Mouse (Mus musculus): ENCODE measurements around the gene Tcf12. TPM values are rescaled to one million over a fixed set of nuclear protein-coding genes. Genes with fewer than 3 reads are reported as not detected.

The Tcf12 gene
- polyA plus RNA-seq, 1 experiment from 2014 or later, result 8.3 TPM

DNA sequence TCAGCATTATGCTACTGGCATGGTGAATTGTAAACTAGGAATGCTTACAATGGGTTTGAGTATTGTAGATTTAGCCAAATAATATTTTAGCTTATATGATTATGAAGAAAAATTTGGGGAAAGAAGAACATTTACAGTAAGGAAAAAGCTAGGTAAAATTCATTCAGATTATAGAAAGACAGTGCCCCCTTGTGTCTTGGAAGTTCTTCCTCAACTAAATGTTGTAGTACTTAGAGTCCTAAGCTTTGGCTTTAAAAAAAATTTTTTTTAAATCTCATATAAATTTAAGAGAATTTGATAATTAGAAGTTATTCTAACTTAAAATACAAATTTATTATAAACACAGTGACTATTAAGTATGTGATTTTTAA, 151.7 kb downstream of the Tcf12 start:
- Histone ChIP-seq H3K4me1 (ENCODE audit: insufficient read depth) (peaks cover 3% of the 10 kb centered on the region; the same call in 1 of the 2 replicates), H3K4me2 (ENCODE audit: low read depth, low read length) (no peak overlapping the region), H3K9me3 (ENCODE audit: low read length) (no peaks in the 10 kb centered on the region), H3K9ac (replicated peaks) (no peak overlapping the region), H3K27ac (ENCODE audit: low read depth) (no peak overlapping the region), H3K4me3 (ENCODE audit: low read depth, low read length) (no peak overlapping the region), H3K27me3 (ENCODE audit: insufficient read depth, low read length) (no peaks in the 10 kb centered on the region), H3K36me3 (replicated peaks; ENCODE audit: insufficient read depth, low read length) (no peaks in the 10 kb centered on the region)
- DNase-seq (no peak), ATAC-seq (no peak)
- TF ChIP-seq CTCF (IDR thresholded peaks at IDR 0.05; ENCODE audit: low read depth) (0 out of 2 replicates have a peak, but pooled peaks have one; percentile 18), EP300 (IDR thresholded peaks at IDR 0.05; ENCODE audit: low read depth) (no peak)

GRCm38 (mm10) chr9:71959259-71960025, 152.2 kb downstream of the Tcf12 start:
- H3K9ac ChIP-seq (replicated peaks), result no peak overlapping the region
- peaks cover 3% of the 10 kb centered on the region; the same call in 1 of the 2 replicates for H3K4me1 ChIP-seq (ENCODE audit: insufficient read depth)
- H3K27me3 ChIP-seq (ENCODE audit: insufficient read depth, low read length), result no peaks in the 10 kb centered on the region
- DNase-seq (no peak), ATAC-seq (no peak)
- 74% methylated on average over 11 of the region's 11 CpGs for WGBS (ENCODE audit: insufficient replicate concordance)
- no peak overlapping the region for H3K4me2 ChIP-seq (ENCODE audit: low read depth, low read length)
- no peaks in the 10 kb centered on the region for H3K36me3 ChIP-seq (replicated peaks; ENCODE audit: insufficient read depth, low read length)
- no peak overlapping the region for H3K4me3 ChIP-seq (ENCODE audit: low read depth, low read length)
- TF ChIP-seq CTCF (IDR thresholded peaks at IDR 0.05; ENCODE audit: low read depth) (no peak), EP300 (IDR thresholded peaks at IDR 0.05; ENCODE audit: low read depth) (no peak)
- no peaks in the 10 kb centered on the region for H3K9me3 ChIP-seq (ENCODE audit: low read length)
- H3K27ac ChIP-seq (ENCODE audit: low read depth), result no peak overlapping the region

DNA sequence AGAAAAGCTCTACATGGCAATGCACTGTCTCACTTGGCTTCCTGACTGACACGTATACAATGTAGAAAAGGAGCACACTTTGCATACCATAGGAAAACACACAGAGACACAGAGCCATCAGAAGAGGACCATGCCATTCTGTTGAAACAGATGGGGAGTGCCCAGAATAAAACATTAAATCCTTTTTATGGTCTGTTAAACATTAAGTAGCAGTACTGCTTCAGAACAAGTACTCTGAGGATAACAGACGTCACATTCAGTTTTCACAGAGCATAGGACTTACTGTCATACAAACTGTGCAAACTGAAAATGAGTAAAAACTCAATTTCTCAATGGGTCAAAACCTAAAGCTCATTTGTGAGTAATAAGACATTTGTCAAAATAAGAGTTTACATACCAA, 158.5 kb downstream of the Tcf12 start:
- Histone ChIP-seq H3K9ac (replicated peaks) (no peak overlapping the region), H3K36me3 (replicated peaks; ENCODE audit: insufficient read depth, low read length) (no peaks in the 10 kb centered on the region), H3K27me3 (ENCODE audit: insufficient read depth, low read length) (no peaks in the 10 kb centered on the region), H3K9me3 (ENCODE audit: low read length) (no peaks in the 10 kb centered on the region), H3K4me3 (ENCODE audit: low read depth, low read length) (no peak overlapping the region), H3K4me2 (ENCODE audit: low read depth, low read length) (no peak overlapping the region), H3K27ac (ENCODE audit: low read depth) (no peak overlapping the region), H3K4me1 (ENCODE audit: insufficient read depth) (peaks cover 8% of the 10 kb centered on the region; the same call in 1 of the 2 replicates)
- no peak for ATAC-seq
- TF ChIP-seq CTCF (IDR thresholded peaks at IDR 0.05; ENCODE audit: low read depth), result no peak
- no peak for TF ChIP-seq EP300 (IDR thresholded peaks at IDR 0.05; ENCODE audit: low read depth)
- WGBS (ENCODE audit: insufficient replicate concordance), result 77% methylated on average over 2 of the region's 2 CpGs
- DNase-seq, result no peak

DNA sequence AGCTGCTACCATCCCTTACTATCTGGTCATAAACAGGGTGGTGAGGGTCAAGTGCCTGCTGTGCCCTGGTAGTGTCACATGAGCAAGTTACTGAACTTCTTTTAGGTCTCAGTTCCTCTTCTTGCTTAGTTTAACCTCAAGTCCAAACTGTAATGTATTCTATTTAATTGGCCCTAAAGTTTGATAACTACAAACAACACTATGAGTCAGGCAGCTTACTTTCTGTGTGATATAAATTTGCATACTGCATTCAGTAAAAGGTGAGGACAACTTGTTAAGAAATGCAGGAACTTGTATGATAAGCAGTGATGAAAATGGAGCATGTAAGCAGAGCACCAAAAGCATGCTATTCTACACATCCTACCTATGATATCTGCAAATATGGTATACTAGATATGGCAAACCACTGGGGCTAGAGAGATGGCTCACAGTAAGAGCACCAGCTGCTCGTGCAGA, 159.0 kb downstream of the Tcf12 start:
- Histone ChIP-seq H3K4me3 (ENCODE audit: low read depth, low read length) (no peak overlapping the region), H3K4me2 (ENCODE audit: low read depth, low read length) (no peak overlapping the region), H3K27ac (ENCODE audit: low read depth) (no peak overlapping the region), H3K9ac (replicated peaks) (no peak overlapping the region), H3K27me3 (ENCODE audit: insufficient read depth, low read length) (no peaks in the 10 kb centered on the region), H3K4me1 (ENCODE audit: insufficient read depth) (peaks cover 8% of the 10 kb centered on the region; the same call in 1 of the 2 replicates), H3K9me3 (ENCODE audit: low read length) (no peaks in the 10 kb centered on the region), H3K36me3 (replicated peaks; ENCODE audit: insufficient read depth, low read length) (no peaks in the 10 kb centered on the region)
- no peak for DNase-seq
- TF ChIP-seq EP300 (IDR thresholded peaks at IDR 0.05; ENCODE audit: low read depth) (no peak), CTCF (IDR thresholded peaks at IDR 0.05; ENCODE audit: low read depth) (no peak)
- ATAC-seq, result no peak
- WGBS (ENCODE audit: insufficient replicate concordance), result 54% methylated on average over 1 of the region's 1 CpGs

GRCm38 (mm10) chr9:71951926-71952325, 159.7 kb downstream of the Tcf12 start:
- peaks cover 8% of the 10 kb centered on the region; the same call in 1 of the 2 replicates for H3K4me1 ChIP-seq (ENCODE audit: insufficient read depth)
- H3K27me3 ChIP-seq (ENCODE audit: insufficient read depth, low read length), result no peaks in the 10 kb centered on the region
- no peak overlapping the region for H3K4me3 ChIP-seq (ENCODE audit: low read depth, low read length)
- DNase-seq (no peak), ATAC-seq (no peak)
- TF ChIP-seq EP300 (IDR thresholded peaks at IDR 0.05; ENCODE audit: low read depth) (no peak), CTCF (IDR thresholded peaks at IDR 0.05; ENCODE audit: low read depth) (no peak)
- H3K9me3 ChIP-seq (ENCODE audit: low read length), result no peaks in the 10 kb centered on the region
- no peak overlapping the region for H3K9ac ChIP-seq (replicated peaks)
- no peak overlapping the region for H3K4me2 ChIP-seq (ENCODE audit: low read depth, low read length)
- no peaks in the 10 kb centered on the region for H3K36me3 ChIP-seq (replicated peaks; ENCODE audit: insufficient read depth, low read length)
- 77% methylated on average over 2 of the region's 2 CpGs for WGBS (ENCODE audit: insufficient replicate concordance)
- H3K27ac ChIP-seq (ENCODE audit: low read depth), result no peak overlapping the region

GRCm38 (mm10) chr9:71951341-71951740, 160.3 kb downstream of the Tcf12 start:
- TF ChIP-seq EP300 (IDR thresholded peaks at IDR 0.05; ENCODE audit: low read depth) (no peak), CTCF (IDR thresholded peaks at IDR 0.05; ENCODE audit: low read depth) (no peak)
- Histone ChIP-seq H3K4me3 (ENCODE audit: low read depth, low read length) (no peak overlapping the region), H3K4me2 (ENCODE audit: low read depth, low read length) (no peak overlapping the region), H3K4me1 (ENCODE audit: insufficient read depth) (peaks cover 8% of the 10 kb centered on the region; the same call in 1 of the 2 replicates), H3K27ac (ENCODE audit: low read depth) (no peak overlapping the region), H3K9me3 (ENCODE audit: low read length) (no peaks in the 10 kb centered on the region), H3K9ac (replicated peaks) (no peak overlapping the region), H3K27me3 (ENCODE audit: insufficient read depth, low read length) (no peaks in the 10 kb centered on the region), H3K36me3 (replicated peaks; ENCODE audit: insufficient read depth, low read length) (no peaks in the 10 kb centered on the region)
- 41% methylated on average over 4 of the region's 4 CpGs for WGBS (ENCODE audit: insufficient replicate concordance)
- no peak for DNase-seq
- ATAC-seq, result peak; percentile 48; the same call in 1 of the 2 replicates
